Mouse (Mus musculus) layer of hippocampus, adult 18-20 months (tissue): ENCODE data around the gene H2al2a. TPM values are rescaled to one million over a fixed set of nuclear protein-coding genes. Genes with fewer than 3 reads are reported as not detected.

ENCODE experiments used
- DNase-seq, 2 experiments: peaks; one replicate each; pipeline ENCODE4 v3.0.0; 2022; ENCODE audit warnings: low spot score in 2 of 2
- long read RNA-seq: library from polyadenylated mRNA; stranded (forward); transcript quantifications from one replicate; pipeline ENCODE4 v2.0.0, GENCODE M21; 2021
- total RNA-seq, 2 experiments: library from RNA; stranded (reverse); gene quantifications; 2 replicates each; pipeline ENCODE4 v1.2.3; 2021

H2al2a gene
- total RNA-seq = not detected
- long read RNA-seq = 0 reads

DNA sequence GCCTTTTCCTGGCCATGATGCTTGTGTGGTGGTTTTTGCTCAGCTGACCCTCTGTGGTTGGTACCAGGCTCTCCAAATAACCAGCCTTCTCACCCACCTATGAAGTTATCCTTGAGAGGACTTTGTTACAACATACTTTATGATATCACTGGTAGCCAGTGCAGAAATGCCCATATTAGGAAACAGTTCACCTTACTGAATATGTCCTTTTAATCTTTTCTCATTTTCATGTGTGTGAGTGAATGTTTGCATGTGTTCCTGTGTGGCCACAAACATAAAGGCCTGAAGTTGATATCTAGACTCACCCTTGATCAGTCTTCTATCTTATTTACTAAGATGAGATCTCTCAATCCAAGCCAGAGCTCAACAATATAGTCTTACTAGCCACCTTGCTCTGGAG is at the start of gene H2al2a:
Gene H2al2a, minus strand, starts transcription at position 101 of the 400 bp plus-strand sequence.
- no peak for DNase-seq

DNA sequence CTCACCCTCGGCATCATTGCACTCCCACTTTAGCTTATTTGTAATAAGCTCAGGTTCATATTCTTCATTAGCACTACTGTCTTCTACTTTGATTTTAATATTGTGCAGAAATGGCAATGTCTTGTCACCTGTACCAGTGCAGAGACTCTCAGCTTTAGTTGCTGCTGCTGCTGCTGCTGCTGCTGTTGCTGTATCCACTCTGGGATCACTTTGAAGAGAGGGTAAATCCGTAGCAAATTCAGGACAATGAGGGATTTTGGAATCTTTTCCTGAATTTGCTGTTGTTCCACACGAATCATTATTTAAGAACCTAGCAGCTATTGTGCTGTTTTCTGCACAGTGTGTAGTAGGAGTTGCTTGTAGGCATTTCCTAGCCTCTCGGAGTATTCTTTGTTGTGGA is 49.4 kb upstream of the H2al2a start:
- no peak for DNase-seq

DNA sequence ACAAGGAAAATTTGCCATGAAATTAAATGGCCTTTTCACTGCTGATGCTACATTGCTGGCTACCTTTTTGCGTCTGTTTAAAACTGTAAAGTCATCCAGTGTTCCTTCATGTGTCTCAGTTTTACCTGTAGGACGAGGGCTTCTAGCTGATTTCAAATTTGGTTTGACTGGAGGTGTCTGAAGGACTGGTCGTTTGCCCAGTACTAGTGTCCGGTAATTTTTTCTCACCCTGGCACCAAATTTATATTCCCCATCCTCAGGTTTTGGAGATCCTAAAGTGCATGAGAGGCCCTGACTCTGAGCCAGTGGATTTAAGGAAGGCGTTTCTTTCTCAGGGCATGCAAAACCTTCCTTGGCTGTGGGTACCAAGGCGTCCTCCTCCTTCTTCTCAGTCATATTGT is 49.0 kb upstream of the H2al2a start:
- DNase-seq = no peak

DNA sequence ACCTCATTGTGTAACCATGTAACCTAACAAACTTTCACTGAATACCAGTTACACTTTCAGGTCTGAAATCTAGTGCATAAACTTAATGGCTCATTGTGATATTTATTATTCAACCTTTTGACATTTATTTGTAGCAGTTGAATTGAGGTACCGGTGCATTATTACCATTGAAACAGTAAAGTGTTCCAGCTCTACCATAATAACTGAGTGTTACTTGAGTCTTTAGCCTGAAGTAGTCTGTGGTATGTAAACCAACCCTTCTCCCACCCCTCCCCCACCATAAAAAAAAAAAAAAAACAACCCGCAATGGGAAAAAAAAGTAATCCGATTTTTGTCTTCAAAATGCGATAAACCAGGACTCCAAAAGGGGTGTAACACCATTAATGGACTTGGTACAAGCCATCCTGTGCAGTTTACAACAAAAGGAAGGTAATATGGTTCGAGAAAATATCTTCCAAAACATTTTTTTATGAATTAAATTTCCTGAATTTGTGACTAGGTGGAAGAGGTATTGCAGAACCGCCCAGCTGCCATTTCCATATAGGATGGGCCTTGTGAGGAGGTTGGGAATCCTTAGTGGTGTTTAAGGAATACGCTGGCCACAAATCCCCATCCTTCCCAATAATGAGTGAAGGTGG is 48.5 kb upstream of the H2al2a start:
- no peak for DNase-seq

DNA sequence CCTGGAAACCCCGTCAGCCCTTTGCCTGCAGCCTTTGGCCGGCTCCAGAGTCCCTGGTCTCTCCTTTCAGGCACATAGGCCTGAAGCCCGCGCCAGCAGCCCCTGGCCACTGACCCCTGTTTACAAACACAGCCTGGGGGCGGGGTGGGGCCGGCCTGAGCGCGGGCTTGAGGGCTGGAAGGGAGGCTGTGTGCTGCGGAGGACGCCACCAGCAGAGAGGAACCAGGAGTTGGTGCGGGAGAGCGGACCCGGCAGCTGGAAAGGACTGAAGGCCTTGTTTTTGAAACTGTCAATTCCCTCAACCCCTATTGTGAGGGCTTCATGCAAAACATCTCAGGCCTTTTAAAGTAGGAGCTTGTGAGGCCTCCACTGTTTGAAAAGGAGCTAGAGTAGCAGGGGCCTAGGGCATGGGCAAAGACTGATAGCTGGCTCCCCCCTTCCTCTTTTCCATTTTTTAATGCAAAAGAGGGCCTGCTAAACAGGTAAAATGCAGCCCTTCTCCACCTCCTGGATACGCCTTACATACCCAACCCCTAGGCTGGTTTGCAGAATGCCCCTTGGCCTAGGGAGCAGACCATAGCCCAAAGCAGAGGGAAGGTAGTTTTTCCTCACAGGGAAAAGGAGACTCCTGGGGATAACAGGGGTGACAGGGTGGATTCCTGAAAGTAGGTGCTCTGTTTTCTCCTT is 44.6 kb upstream of the H2al2a start:
- no peak for DNase-seq

DNA sequence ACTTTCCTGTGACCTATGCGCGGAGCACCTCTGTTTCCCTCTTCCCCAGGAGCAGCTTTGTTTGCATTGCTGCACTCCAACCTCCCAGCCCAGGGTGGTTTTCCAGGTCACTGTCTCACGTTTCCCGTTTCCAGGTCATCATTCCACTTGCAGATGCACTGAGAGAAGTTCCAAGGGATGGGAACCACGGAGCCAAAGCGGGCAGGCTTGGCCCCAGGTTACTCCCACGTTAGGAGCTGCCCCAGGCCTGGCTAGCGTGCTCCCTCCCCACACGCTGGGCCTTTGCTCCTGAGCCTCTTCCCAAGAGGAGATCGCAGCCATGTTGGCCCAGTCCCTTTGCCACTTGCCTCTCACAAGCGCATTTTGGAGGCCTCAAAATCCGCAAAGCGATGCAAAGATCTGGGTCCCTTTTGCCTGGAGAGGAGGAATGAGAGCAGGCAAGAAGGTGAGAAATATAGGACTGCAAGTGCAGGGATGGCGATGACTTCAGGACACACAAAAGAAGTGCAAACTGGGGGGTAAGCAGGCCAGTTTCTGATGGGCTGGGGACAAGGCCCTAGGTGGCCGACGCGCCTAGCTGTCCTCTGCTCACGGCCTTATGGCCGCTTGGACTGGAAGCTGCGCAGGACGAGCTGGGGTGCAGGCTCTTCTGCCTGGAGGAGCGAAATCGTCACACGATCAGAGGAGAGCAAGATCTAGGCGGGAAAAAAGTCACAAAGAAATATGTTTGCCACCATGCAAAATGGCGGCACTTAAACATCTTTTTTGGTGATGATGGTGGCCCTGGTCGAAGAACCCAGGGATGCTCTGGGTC is 43.8 kb upstream of the H2al2a start:
- DNase-seq = no peak

DNA sequence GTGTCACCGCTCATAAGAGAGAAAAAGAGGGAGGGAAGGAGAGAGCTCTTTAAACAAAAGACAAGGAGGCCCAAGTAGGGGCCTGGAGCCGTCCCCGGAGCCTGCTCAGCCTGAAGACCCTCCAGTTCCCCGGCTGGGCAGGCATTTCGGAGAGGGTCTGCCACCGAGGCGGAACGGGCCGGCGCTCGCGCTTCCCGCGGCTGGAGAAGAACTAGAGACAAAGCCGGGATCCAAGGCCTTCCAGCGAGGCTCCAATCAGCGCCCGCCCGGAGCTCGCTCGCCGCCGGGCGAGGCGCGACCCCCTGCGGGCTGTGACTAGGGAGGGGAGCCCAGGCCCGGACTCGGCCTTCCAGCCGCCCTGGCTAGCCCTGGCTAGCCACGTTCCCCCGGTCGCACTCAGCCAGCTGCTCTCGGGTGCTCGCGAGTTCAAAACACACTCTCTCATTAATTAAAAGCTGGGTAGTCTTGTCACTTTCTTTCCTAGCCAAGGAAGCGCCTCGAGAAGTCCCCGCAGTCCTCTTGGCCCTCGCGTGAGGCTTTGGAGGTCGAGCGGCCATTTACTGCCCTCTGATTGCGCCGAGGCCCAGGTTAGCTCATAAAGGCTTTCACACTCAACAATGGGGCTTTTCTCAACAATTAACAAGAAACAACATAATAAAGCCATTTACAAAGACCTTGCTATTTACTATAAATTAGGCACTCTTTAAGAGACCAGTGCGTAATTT is 43.0 kb upstream of the H2al2a start:
- no peak for DNase-seq

DNA sequence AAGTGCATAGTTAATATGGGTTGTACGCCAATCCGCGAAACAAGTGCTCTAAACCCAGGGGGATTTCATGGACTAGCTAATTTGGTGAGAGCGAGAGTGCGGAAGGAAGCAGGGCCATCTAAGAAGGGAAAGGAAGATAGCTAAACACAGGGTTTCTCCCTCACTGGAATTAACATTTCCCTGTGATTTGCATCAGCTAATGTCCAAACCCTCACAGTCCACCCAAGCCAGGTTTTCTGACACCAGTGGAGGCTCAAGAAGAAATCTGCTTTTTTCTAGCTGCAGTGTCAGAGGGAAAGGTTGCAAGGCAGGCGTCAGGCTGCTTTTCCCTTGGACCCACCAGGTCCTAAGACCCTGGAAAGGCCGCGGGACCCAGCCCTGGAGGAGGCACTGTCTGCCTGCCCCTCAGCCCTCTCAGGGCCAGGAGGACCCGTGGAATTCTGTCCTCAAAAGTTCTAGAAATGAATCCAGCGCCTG is 42.2 kb upstream of the H2al2a start:
- DNase-seq = no peak

DNA sequence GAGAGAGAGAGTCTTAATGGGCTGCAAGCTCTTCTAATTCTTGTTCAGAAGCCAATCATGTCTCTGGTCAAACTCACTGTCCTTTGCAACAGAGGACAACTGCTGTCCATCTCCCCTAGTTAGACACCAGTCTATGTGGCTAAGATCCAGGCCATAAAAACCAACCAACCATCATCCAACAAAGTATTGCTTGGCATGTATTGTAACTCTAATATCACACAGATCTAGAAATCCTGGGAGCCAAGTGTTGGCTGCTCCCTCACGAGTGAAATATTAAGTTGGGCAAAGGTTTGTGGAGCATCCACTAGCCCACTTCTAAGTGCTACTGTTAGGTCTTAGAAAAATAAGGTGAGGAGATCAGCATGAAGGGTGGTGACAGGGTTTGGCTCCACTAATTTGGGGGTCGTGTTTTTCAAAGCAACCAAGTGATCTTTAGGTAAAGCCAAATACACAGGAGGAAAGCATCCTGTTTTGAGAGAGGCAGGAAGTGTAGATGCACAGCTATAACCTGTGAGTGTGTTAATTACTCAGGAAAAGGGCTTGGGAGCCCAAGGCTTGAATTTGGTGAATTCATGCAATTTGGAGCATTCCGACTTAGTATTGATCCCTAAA is 41.5 kb upstream of the H2al2a start:
- DNase-seq = no peak

DNA sequence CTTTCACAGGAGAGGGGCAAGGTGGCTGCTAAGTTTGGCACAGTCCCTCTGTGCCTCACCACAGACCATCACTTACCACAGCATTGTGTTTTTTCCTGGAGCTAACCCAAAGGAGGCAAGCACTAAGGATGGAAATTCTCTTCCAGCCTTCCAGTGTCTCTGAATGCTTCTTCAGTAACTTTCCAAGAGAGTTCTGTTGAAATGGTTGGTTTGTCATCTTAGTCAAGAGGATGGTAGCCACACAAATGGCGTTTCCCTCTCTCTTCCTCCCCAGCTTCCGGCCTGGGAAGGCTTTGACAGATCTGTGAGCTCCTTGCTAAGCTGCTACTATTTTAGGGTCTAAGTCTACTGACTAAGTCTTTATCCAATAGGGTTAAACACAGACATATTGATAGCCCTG is 40.7 kb upstream of the H2al2a start, which contains the start of gene A930004D18Rik:
Gene A930004D18Rik, minus strand, starts transcription at position 247 of the 400 bp plus-strand sequence.
- no peak for DNase-seq

DNA sequence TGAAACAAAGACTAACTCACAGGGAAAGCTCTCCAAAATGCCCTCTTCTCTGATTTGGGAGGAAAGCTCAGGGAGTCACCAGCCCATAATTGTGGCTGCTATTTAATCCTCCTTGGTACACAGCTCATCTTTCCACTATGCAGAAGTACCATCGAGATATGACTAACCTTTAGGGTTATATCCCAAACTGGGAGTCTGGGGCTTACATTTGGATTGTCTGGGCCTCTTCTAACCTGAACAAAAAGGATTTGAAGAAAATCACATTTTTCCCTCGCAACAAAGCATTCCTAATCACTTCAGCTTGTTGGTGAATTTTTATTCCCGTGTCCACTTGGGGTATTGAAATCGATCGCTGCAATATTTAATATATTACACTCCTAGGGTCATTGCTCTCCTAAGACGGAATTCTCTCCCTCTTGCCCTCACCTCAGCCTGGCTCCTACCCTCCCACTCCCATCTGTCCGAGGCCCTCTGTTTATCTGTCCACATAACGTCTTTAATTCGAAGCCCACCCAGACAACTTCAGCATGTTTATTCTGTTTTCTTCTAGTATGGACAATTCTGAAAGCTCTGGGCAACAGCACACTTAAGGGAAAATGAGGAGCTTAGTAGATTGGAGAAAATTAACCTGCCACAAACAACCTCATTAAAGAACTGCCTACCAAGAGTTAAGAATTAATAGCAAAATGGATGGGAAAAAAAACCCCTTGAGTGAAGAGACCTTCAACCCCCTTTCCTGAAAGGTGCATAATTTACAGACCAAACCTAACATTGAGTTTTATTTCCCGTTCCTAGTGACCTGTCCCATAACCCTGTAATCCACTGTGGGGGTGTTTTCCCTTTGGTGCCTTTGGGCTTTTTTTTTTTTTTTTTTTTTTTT is 37.9 kb upstream of the H2al2a start:
- DNase-seq = no peak

DNA sequence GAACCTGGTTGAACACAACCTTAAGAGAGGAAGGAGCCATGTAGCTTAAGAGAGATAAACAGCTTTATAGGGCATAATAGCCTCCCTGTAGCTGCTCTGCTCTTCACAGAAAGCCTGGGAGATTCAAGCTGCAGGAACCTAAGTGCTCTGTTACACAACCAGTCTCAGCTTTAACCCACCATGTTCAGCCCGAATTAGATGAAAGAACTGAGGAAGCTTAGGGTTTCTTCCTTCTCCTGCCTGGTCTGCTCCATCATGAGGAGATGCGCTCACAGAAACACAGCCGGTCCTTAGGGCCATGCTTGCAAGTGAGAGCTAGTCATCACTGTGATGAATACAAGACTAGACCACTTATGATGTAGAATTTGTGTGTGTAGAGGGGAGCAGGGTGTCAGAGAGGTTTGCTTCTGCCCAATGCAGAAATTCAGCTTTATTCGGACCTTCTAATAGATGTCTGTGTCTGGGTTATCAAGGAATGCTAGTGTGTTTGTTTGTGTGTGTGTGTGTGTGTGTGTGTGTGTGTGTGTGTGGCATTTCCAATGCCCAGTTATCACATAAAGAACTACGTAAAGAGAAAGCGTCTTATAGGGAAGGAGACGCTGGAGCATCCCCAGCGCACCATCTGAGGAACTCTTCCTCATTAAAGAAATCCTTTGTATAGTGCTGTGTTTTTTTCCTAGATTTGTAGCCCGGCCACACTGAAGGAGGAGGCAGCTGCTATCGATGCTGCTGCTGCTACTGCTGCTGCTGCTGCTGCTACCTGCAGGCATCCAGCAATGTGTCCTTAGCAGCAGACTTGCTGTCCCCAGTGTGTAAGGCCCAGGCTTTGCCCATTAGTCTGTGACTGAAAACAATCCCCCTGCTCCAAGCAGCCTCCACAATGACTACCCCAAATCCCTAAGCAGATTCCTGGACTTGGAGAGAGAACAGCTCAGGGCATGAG is 36.7 kb upstream of the H2al2a start:
- DNase-seq = no peak

DNA sequence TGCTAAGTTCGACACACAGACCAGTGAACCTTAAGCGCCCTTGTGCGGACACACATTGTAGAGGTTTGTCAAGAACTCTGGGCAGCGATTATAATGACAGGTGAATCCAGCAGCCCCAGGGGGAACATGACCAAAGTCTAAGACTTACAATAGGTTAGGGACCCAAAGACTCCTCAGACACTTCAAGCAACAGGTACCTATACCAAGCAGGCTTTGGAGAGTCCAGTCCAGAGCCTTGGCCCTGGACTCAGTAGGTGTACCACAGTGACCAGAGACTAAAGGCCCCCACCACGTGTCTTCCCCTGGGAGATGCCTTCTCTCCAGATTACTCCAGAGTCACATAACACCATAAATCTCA is 35.8 kb upstream of the H2al2a start:
- no peak for DNase-seq

DNA sequence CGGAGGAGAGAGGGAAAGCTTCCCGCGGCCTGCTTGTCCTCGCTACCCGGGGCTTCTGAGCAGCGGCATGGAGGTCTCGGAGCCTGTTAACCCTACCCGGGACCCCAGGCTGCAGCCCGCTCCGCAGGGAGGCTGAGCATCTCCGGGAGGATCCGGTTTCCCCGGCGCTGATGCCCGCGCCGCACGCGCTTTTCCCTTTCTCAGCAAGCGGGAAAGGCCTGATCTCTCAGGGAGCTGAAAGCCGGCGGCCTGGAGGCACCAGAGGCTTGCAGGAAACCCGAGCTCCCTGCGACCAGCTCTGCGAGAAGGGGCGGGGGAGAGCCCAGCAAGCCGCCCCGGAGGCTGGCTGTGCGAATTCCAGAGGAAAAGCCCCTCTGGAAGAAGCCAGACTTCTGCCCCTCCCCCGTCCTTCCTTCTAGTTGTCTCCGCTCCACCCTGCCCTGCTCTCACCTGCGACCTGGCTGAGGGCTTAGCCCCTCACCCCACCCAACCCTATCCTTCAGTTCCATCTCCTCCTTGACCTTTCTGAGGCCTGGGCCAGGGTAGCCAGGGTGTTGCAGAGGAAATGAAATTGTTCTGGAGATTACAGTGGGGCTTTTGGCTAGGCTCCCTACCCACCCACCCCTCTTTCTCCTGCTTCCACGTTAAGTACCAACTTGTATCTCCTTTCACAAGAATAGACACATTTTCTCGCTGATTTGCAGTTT is 35.2 kb upstream of the H2al2a start:
- DNase-seq = no peak

DNA sequence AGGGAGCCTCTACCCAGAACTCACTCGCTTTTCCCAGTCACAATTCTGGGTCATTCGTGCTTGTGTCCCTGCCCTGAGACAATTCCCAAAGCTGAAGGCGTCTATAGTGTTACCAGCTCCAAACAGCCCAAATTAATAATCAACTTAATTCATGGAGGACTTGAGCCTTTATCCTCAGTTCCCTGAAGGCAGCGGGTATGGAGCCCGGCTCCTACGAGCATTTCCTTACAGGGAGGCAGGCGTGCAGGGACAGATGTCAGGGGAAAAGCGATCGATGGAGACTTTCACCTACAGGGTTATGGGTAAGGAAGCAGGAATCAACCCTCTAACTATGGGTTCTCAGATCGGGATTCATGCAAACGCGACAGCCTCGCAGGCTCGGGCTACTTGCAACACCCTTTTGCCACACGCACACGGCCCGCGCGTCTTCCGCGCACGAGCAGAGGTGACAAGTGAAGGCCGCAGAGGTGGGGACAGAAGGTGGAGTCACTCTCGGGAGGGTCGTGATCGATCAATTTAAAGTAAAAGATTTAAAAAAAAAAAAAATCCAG is 34.6 kb upstream of the H2al2a start:
- peak in 1 of 2 experiments; percentile 60 for DNase-seq

DNA sequence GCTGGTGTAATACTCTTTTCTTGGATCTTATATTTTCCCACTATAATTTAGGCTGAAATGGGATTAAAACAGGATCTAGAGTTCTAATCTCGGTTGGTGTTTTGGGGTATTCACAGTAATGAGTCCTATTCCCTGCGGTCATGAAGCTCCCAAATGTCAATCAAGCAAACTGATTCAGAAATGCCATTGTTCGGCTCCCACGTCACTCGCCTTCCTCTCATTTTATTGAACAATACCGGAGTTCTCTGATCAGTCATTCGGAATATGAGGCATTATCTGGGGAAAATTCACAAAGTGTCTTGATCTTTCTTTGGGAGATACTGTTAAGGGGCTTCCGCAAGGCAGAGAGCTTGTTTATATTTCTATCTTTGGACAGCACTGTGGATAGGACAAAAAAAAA is 33.8 kb upstream of the H2al2a start:
- DNase-seq = no peak

DNA sequence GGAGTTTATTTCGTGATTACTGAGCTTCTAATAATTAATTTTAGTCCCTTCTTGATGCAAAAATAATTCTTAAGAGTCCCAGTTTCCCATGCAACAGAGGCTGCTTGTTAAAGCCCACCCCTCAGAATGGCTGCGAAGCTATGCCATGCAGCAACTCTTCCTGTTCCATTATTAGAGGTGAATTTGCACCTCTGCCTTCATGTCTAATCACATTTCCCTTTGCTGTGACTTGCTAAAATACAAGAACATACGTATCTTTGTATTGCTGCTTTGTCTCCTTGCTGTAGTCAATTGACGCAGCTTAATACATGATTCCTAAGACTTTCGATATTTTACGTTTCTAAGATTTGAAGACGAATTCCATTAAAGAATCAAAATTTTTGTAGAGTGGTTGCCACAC is 32.9 kb upstream of the H2al2a start:
- DNase-seq = no peak
